Mouse (Mus musculus) G1E (cell line): ENCODE data around the gene Ctbp1. TPM values are rescaled to one million over a fixed set of nuclear protein-coding genes. Genes with fewer than 3 reads are reported as not detected.
A peak's percentile ranks its signal among the peaks of the same experiment; 100 is the strongest.

Source experiments
- ATAC-seq: 2 replicates; pipeline ENCODE4 v1.8.0; 2016; ENCODE audit warnings: mild to moderate bottlenecking; ENCODE audit not compliant: insufficient number of reproducible peaks, poor library complexity, low FRiP score, severe bottlenecking; ENCODE audit errors: extremely low read depth
- DNase-seq: peaks from one replicate; pipeline ENCODE4 v3.0.0; 2012; ENCODE audit warnings: low spot score
- H3K27me3 ChIP-seq: 2 replicates; pipeline ENCODE4 v1.6.1; 2012; ENCODE audit warnings: mild to moderate bottlenecking, low read length, inconsistent platforms; ENCODE audit not compliant: insufficient read depth
- H3K36me3 ChIP-seq: replicated peaks from 2 replicates; pipeline ENCODE3; 2012; ENCODE audit warnings: mild to moderate bottlenecking, inconsistent platforms
- H3K4me1 ChIP-seq: 2 replicates; pipeline ENCODE4 v1.6.1; 2012; ENCODE audit warnings: low read depth, low read length, inconsistent platforms, mixed read lengths; ENCODE audit not compliant: insufficient read depth
- H3K4me3 ChIP-seq: 2 replicates; pipeline ENCODE4 v1.5.1; 2012; ENCODE audit warnings: low read depth, mild to moderate bottlenecking, inconsistent platforms, low read length, moderate library complexity, mixed read lengths
- H3K9me3 ChIP-seq: replicated peaks from 2 replicates; pipeline ENCODE4 v1.6.1; 2012; ENCODE audit warnings: inconsistent platforms
- CTCF ChIP-seq: IDR thresholded peaks from 2 replicates; pipeline ENCODE4 v1.5.1; 2012; ENCODE audit warnings: low read depth, low read length, inconsistent platforms, mixed read lengths
- GATA1 ChIP-seq: IDR thresholded peaks from 2 replicates; pipeline ENCODE4 v1.6.1; 2012; ENCODE audit warnings: borderline replicate concordance, low read length, inconsistent platforms, mixed read lengths
- GATA2 ChIP-seq: IDR thresholded peaks from 2 replicates; pipeline ENCODE4 v1.6.1; 2012; ENCODE audit warnings: low read depth, low read length, inconsistent platforms, borderline replicate concordance
- POLR2AphosphoS5 ChIP-seq: IDR thresholded peaks from 2 replicates; pipeline ENCODE4 v1.6.1; 2012; ENCODE audit warnings: low read depth, low read length, inconsistent platforms; ENCODE audit not compliant: insufficient replicate concordance
- TAL1 ChIP-seq: conservative IDR thresholded peaks from 2 replicates; pipeline ENCODE4 v1.6.1; 2012; ENCODE audit warnings: low read depth, low read length, inconsistent platforms, mixed read lengths
- polyA plus RNA-seq: library from polyadenylated mRNA; stranded (reverse); fragments of >175 nt; gene quantifications from 2 replicates; pipeline ENCODE4 v1.2.3, GENCODE M21; 2012
- total RNA-seq, 2 experiments: library from RNA; stranded (forward) in 1 of 2; stranded (reverse) in 1 of 2; fragments of 200-1000 nt in 1 of 2; fragments of >200 nt in 1 of 2; fragmentation: Nextera tagmentation in 1 of 2; gene quantifications; 2 replicates each; pipeline ENCODE4 v1.2.3; 2014 to 2017

Gene Ctbp1
- total and polyA plus RNA-seq, 3 experiments: 146 to 256 (median 164) TPM

GRCm38 (mm10) chr5:33238256-33238645 lies 36.5 kb downstream of the Ctbp1 start:
- peaks cover 27% of the 10 kb centered on the region for H3K4me1 ChIP-seq
- peak overlapping the region; percentile 54; the same call in 1 of the 2 replicates for H3K4me3 ChIP-seq
- DNase-seq (no peak), ATAC-seq (no peak)
- peaks cover 13% of the 10 kb centered on the region for H3K36me3 ChIP-seq
- TF ChIP-seq CTCF (no peak), TAL1 (no peak), GATA2 (no peak), GATA1 (no peak), POLR2AphosphoS5 (no peak)
- H3K27me3 ChIP-seq: peaks cover 18% of the 10 kb centered on the region
- H3K9me3 ChIP-seq: no peaks in the 10 kb centered on the region

GRCm38 (mm10) chr5:33237600-33238255 lies 37.1 kb downstream of the Ctbp1 start:
- TF ChIP-seq GATA2: no peak
- no peak for TF ChIP-seq POLR2AphosphoS5
- Histone ChIP-seq H3K36me3 (peaks cover 10% of the 10 kb centered on the region), H3K9me3 (no peaks in the 10 kb centered on the region), H3K4me3 (peak overlapping the region; percentile 54; the same call in 1 of the 2 replicates), H3K27me3 (peaks cover 23% of the 10 kb centered on the region), H3K4me1 (peaks cover 27% of the 10 kb centered on the region)
- ATAC-seq: no peak
- DNase-seq: no peak

- Histone ChIP-seq H3K36me3 (no peaks in the 10 kb centered on the region), H3K4me3 (no peak overlapping the region), H3K4me1 (peaks cover 27% of the 10 kb centered on the region), H3K9me3 (no peaks in the 10 kb centered on the region), H3K27me3 (peaks cover 46% of the 10 kb centered on the region)
- ATAC-seq (no peak), DNase-seq (no peak)
- TF ChIP-seq GATA2: no peak
Observed at GRCm38 (mm10) chr5:33234391-33235031, 40.3 kb downstream of the Ctbp1 start.

- DNase-seq (no peak), ATAC-seq (no peak)
- Histone ChIP-seq H3K27me3 (peaks cover 62% of the 10 kb centered on the region), H3K9me3 (no peaks in the 10 kb centered on the region), H3K36me3 (no peaks in the 10 kb centered on the region), H3K4me3 (no peak overlapping the region), H3K4me1 (peaks cover 19% of the 10 kb centered on the region)
- no peak for TF ChIP-seq POLR2AphosphoS5
- no peak for TF ChIP-seq TAL1
- TF ChIP-seq GATA2: no peak
- TF ChIP-seq CTCF: no peak
- TF ChIP-seq GATA1: no peak
Observed at GRCm38 (mm10) chr5:33232791-33233190, 42.0 kb downstream of the Ctbp1 start.

GRCm38 (mm10) chr5:33230285-33230684 lies 44.5 kb downstream of the Ctbp1 start:
- no peak for ATAC-seq
- peaks cover 7% of the 10 kb centered on the region for H3K4me1 ChIP-seq
- no peak overlapping the region for H3K4me3 ChIP-seq
- H3K27me3 ChIP-seq: peaks cover 68% of the 10 kb centered on the region
- no peak for DNase-seq
- H3K9me3 ChIP-seq: no peaks in the 10 kb centered on the region
- no peak for TF ChIP-seq POLR2AphosphoS5
- no peaks in the 10 kb centered on the region for H3K36me3 ChIP-seq

- ATAC-seq: no peak
- peaks cover 51% of the 10 kb centered on the region for H3K27me3 ChIP-seq
Observed at GRCm38 (mm10) chr5:33228428-33228827, 46.4 kb downstream of the Ctbp1 start.

GRCm38 (mm10) chr5:33225673-33226072 lies 49.1 kb downstream of the Ctbp1 start:
- DNase-seq: no peak
- Histone ChIP-seq H3K27me3 (peaks cover 34% of the 10 kb centered on the region), H3K4me3 (no peak overlapping the region), H3K9me3 (no peaks in the 10 kb centered on the region), H3K4me1 (peaks cover 47% of the 10 kb centered on the region), H3K36me3 (no peaks in the 10 kb centered on the region)
- ATAC-seq: no peak
- TF ChIP-seq CTCF: no peak
- TF ChIP-seq GATA1: no peak
- no peak for TF ChIP-seq GATA2
- TF ChIP-seq TAL1: no peak
- no peak for TF ChIP-seq POLR2AphosphoS5

More at GRCm38 (mm10) chr5:33228428-33228827, 46.4 kb downstream of the Ctbp1 start:
- DNase-seq: no peak
- H3K9me3 ChIP-seq: no peaks in the 10 kb centered on the region
- 0 out of 2 replicates have a peak overlapping the region, but pooled peaks have one; percentile 8 for H3K4me3 ChIP-seq
- TF ChIP-seq GATA2: no peak
- TF ChIP-seq TAL1: no peak
- TF ChIP-seq GATA1: no peak
- TF ChIP-seq POLR2AphosphoS5: no peak
- no peak for TF ChIP-seq CTCF
- peaks cover 25% of the 10 kb centered on the region for H3K4me1 ChIP-seq
- H3K36me3 ChIP-seq: no peaks in the 10 kb centered on the region
